Mouse (Mus musculus): Measurements from ENCODE around the gene Grm4.

GRCm38 (mm10) chr17:27541984-27542383 lies 20.8 kb upstream of the Grm4 start:
- no peak for TF ChIP-seq MYC (IDR thresholded peaks at IDR 0.05; ENCODE audit: low read depth, low read length)
- no peak for TF ChIP-seq CTCF (IDR thresholded peaks at IDR 0.05 in 2 of 3, conservative IDR thresholded peaks at IDR 0.05 in 1 of 3; ENCODE audit: control insufficient read depth in 1 of 3, insufficient read depth in 1 of 3, low read depth in 2 of 3, low read length in 3 of 3, poor library complexity in 1 of 3, severe bottlenecking in 1 of 3)
- no peak for TF ChIP-seq EP300 (IDR thresholded peaks at IDR 0.05; ENCODE audit: low read depth in 1 of 2, low read length in 2 of 2)
- no peak for TF ChIP-seq RAD21 (IDR thresholded peaks at IDR 0.05; ENCODE audit: low read depth, low read length)
- no peak for TF ChIP-seq GATA1 (IDR thresholded peaks at IDR 0.05; ENCODE audit: low read depth, low read length)
- no peak for TF ChIP-seq USF2 (IDR thresholded peaks at IDR 0.05; ENCODE audit: borderline replicate concordance in 1 of 2, insufficient read depth in 1 of 2, low read depth in 1 of 2, low read length in 2 of 2)
- TF ChIP-seq POLR2A (IDR thresholded peaks at IDR 0.05; ENCODE audit: control insufficient read depth in 1 of 2, insufficient read depth in 1 of 2, low read depth in 1 of 2, low read length in 2 of 2, poor library complexity in 1 of 2): no peak
- TF ChIP-seq USF1 (IDR thresholded peaks at IDR 0.05; ENCODE audit: low read depth, low read length): no peak
- TF ChIP-seq TAL1 (IDR thresholded peaks at IDR 0.05; ENCODE audit: low read length): no peak
- TF ChIP-seq NRF1 (IDR thresholded peaks at IDR 0.05; ENCODE audit: insufficient read depth, low read depth, low read length, poor library complexity, severe bottlenecking): no peak
- TF ChIP-seq TCF12 (IDR thresholded peaks at IDR 0.05; ENCODE audit: low read depth, low read length): no peak
